Mouse (Mus musculus) natural killer cell, adult 2 months (primary cell): Measurements from ENCODE around the gene Rab3ip.

ENCODE experiments used
- DNase-seq, 2 experiments: peaks; one replicate each; pipeline ENCODE4 v3.0.0; 2022; ENCODE audit warnings: low spot score in 2 of 2

Rab3ip gene

GRCm38 (mm10) chr10:116920641-116921040 lies 29.9 kb downstream of the Rab3ip start:
- DNase-seq = no peak

DNA sequence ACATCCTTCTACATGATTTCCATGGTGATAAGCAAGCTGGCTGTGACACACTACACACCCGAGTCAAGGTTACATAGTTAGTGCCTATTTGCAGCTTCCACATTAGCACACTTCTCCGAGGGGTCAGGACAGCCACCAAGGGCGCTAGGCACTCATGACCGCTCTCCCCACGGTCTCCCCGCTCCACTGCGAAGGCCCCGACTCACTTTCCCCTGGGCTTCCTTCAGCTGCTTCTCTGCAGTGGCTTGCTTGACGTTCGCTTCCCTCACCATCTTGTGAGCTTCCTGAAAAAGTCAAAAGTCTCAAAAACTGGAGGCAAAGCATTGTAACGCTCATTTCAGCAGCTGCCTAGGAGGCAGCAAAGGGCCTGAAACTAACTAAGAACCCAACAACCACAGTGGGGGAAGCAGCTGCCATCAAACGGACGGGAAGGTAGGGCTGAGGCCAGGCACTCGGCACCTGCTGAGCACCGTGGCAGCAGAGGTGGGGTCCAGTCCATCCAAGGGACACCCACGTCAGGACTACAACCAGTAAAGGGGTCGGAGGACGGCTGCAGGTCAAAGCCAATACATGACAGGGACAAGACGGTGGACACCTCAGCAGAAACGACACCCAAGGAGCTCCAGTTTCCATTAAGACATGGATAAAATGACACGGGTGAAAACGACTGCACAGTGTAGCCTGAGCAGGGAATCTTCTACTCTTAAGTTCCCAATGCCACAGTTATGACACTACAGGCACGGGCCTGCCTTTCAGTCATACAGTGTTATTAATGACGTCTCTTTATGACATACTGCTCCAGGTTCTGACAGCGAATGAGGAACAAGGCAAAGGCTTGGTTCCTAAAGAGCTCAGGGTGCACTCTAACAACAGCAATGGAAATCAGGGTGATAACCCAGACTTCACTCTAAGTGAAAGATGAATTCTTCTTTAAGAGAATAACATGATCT lies 30.9 kb downstream of the Rab3ip start:
- DNase-seq = no peak

DNA sequence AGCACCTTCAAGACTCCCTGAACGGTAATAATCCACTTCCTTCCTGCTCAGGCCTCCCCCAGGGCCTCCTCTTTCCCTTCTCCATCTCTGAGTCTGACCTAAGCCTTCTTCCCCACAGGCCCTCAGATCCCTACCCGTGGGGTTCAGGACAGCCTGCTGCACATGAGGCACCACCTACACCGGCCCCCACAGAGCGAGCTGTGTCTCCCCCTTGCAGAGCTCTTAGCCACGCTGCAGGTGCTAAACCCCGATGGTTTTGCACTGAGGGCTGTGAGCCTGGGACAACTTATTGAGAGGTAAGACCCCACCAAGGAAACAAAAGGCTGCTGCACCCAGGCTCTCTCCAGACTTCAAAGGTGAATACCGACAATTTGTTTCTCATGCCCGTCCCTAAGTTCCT lies 34.0 kb downstream of the Rab3ip start:
- no peak for DNase-seq

DNA sequence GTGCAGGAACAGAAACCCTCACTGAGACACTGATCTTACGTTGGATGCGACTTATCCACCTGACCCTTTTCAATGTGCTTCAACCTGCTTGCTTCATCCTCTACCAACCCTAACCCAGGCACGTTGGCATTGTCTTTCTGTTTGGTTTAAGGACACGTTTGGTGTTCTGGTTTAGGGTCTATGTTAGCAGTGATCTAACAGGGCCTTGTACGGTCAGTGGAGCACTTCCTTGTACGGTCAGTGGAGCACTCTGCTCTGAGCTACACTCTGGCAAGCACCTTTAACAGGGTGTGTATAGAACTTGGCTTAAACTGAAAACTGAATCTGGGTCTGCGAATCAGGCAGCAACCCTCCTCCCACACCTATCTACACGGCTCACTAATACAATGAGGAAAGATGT lies 35.3 kb downstream of the Rab3ip start:
- DNase-seq = no peak

DNA sequence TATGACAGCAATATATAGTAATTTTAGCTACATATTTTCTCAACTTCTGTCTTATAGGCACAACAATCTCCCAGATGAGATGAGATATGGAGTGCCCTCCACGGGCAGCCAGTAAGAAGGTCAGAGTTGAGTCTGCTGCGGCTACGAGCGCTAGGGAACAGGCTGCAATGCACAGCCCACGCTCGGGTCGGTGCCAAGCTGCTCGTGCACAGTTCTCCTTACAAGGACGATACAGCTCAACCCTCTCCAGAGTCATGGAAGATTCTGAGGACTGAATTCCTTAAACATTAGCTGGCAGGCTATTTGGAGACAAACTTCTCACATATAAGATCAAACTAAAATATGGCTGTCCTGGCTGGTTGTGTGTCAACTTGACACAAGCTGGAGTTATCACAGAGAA lies 36.0 kb downstream of the Rab3ip start:
- no peak for DNase-seq

DNA sequence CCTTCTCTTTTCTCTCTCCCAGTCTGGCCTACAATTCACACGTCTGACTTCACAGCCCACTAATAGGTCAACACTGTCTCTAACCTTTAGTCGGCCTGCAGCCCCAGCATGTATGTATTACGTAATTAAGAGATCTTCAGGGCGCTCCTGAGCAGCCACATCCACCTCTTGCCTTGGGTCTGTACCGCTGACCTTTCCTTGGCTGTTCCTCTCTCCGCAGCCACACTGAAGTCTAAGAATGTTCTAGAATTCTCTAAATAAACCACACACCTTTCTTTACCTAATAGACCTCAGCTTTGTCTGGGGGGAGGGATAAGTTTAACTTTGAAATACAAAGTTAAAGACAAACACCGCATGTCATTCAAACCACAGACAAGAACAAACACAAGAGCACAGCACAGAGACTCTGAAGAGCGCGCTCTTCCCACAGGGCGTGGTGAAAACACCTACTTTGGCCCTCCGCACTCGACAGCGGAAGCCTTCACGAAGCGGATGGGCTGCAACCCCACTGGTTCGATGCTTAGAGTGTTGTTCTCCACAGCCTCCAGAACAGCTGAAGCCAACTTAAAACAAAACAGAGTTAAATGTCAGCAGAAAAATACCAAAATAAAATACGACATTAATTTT lies 36.8 kb downstream of the Rab3ip start:
- peak in 1 of 2 experiments; percentile 31 for DNase-seq

- no peak for DNase-seq
These were observed 37.7 kb downstream of the Rab3ip start for GRCm38 (mm10) chr10:116912850-116913249.

DNA sequence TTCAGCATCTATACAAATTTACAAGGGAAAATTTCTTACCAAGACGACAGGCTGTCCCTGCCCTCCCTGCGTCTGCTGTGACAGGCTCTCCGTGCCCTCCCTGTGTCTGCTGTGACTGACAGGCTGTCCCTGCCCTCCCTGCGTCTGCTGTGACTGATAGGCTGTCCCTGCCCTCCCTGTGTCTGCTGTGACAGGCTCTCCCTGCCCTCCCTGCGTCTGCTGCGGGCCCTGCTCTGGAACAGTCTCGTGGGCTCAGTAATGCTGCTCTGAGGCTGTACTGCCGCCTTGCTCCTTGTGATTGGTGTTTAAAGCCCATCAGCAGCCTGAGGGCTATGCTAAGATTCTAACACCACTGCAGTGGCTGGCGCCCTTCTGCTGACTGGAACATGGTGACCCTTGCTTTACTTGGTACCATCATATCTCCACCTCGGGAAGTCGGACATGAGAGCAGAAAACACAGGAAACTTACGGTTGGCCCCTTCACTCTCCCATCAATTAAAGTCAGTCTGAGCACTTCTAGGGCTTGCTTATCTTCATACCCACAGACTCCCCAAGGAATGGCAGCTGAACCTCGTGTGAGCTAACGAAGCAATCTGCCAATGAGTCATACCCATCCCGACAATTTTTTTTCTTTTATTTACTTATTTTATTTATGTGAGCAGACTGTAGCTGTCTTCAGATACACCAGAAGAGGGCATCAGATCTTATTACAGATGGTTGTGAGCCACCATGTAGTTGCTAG lies 41.5 kb downstream of the Rab3ip start:
- no peak for DNase-seq

DNA sequence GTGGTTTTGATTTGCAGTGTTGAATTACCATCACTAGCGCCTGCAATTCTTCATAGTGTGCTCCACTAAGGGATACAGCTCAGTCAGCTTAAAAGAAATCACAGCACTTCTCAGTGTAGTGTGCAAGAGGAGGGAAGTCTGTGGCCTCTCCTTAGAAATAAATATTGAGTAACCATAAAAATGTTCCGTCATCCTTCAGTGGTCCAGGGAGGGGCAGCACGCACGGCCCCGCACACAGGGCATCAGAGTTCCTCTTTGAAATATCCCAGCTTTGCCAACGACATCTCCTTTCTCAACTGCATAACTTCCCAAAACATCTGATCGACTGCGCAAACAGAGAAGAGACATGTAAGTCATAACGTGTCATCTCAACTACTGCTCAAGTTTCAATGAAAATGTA lies 43.8 kb downstream of the Rab3ip start:
- no peak for DNase-seq

DNA sequence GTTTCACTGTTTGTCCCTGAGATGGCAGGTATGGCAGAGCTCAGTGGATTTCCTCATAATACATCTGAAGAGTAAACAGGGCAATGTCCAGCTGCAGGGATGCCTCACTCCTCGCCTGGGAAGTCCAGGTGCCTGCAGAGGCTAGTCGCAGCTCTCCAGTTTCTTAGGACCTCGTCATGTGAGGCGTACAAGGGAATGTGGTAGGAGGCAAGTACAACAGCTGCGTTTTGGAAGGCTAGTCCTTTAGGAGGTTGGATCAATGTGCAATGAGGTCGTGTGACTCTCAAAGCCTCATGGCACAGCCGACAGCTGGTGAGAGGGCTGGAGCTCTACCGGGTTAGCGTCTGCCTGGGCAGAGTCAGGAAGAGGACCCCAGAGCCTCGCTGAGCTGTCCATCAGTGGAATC lies 46.1 kb downstream of the Rab3ip start:
- no peak for DNase-seq

DNA sequence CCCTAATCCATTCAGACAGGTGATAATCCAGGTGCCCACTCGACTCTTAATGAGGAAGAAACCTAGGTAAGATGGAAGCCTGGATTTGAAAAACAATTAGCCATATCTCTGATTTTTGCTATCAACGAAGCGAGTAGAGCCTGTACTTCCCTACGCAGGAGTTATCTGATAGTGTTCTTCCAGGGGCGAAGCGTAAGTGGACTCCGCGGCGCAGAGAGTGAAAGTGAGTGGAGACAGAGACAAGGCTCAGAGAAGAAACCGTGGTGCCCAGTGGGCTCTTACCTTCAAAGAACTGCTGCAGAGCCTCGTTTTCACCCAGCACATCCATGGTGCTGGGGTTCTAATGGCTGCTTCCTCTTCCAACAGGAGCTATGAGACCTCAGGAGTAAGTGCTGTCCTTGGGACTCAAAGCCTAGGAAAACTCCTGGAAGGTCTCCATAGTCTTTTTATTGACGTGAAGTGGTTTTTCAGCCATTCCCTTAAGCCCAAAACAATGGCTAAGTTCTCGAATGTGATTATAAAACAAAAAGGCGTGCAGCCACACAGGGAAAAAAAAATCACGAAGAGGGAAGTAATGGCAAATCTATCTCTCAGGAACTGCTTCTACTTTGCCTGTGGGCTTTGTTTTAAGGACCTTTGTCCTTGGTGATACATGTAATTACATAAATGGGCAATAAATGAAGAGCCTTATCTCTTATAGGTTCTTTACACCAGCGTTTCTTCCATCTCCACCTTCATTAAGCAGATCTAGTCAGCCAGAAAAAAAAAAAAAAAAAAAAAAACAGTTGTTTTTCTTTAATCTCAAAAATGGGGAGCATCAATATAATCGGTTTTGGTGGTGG lies 54.0 kb downstream of the Rab3ip start, which contains the start of gene Myrfl:
Myrfl (minus strand) TSS at position 584 of the 842 bp plus-strand sequence.
- DNase-seq = no peak

GRCm38 (mm10) chr10:116895108-116895833 lies 55.3 kb downstream of the Rab3ip start:
- DNase-seq = no peak

GRCm38 (mm10) chr10:116894540-116894939 lies 56.0 kb downstream of the Rab3ip start:
- DNase-seq = no peak

- DNase-seq = no peak
These were observed 56.8 kb downstream of the Rab3ip start for GRCm38 (mm10) chr10:116893753-116894152.

- DNase-seq = no peak
These were observed 60.0 kb downstream of the Rab3ip start for GRCm38 (mm10) chr10:116890587-116890986.

GRCm38 (mm10) chr10:116884552-116884951 lies 66.0 kb downstream of the Rab3ip start:
- DNase-seq = no peak

GRCm38 (mm10) chr10:116883531-116883930 lies 67.0 kb downstream of the Rab3ip start:
- no peak for DNase-seq

- no peak for DNase-seq
These were observed 73.1 kb downstream of the Rab3ip start for GRCm38 (mm10) chr10:116877436-116877835.

DNA sequence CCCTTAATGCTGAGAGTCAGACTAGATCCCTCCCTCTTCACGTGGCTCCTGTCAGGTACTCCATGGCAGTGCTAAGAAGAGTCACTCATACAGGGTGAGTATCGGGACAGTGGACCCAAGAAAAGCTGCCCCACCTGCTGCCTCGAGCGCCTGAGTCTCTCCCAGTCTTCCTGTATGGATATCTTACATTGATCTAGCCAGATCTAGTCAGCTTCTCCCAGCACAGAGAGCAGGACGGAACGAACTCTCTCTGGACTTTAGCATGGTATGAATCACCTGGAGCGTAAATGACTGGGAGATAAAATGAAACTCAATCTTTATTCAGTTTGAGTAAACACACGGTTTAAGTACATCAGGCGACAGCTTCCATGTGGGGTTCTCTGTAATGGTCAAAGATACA lies 76.1 kb downstream of the Rab3ip start:
- DNase-seq = no peak

- DNase-seq = no peak
These were observed 78.6 kb downstream of the Rab3ip start for GRCm38 (mm10) chr10:116872016-116872410.
